Mouse (Mus musculus) urinary bladder, postnatal 36 days (tissue): ENCODE measurements around the gene Aplnr.

Experiments
- DNase-seq, 2 experiments: peaks; one replicate each; pipeline ENCODE4 v3.0.0; 2022; ENCODE audit warnings: low spot score in 2 of 2, mixed read lengths in 1 of 2

Gene Aplnr

DNA sequence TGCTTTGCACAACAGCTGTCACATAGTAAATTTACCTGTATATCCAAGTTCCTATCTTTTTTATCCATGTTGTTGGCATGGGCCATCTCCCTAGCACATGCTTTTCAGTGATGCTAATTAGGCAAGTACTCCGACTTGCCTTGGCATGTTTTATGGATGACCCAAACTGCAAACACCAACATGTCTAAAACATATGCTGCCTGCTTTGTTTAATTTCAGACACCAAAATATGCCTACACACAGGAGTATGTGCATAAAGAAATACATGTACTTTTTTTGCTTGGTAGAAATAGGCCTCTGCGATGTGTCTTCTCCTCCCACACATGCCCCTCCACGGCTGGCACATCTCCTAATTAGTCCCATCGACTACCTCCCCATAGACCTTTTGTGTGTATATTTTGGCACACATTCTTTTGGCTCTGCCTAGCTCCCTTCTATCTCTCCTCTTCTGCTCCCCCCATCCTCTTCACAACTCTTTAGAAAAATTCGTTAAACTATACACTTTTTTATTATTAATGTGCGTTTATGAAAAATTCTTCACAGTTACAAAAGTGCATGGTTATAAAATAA, 51.6 kb downstream of the Aplnr start:
- DNase-seq: no peak
